Mouse (Mus musculus): ENCODE results near the gene Cxcl10. TPM values are rescaled to one million over a fixed set of nuclear protein-coding genes. Genes with fewer than 3 reads are reported as not detected.

Gene Cxcl10
- polyA plus RNA-seq, 1 experiment: 0.62 TPM

DNA sequence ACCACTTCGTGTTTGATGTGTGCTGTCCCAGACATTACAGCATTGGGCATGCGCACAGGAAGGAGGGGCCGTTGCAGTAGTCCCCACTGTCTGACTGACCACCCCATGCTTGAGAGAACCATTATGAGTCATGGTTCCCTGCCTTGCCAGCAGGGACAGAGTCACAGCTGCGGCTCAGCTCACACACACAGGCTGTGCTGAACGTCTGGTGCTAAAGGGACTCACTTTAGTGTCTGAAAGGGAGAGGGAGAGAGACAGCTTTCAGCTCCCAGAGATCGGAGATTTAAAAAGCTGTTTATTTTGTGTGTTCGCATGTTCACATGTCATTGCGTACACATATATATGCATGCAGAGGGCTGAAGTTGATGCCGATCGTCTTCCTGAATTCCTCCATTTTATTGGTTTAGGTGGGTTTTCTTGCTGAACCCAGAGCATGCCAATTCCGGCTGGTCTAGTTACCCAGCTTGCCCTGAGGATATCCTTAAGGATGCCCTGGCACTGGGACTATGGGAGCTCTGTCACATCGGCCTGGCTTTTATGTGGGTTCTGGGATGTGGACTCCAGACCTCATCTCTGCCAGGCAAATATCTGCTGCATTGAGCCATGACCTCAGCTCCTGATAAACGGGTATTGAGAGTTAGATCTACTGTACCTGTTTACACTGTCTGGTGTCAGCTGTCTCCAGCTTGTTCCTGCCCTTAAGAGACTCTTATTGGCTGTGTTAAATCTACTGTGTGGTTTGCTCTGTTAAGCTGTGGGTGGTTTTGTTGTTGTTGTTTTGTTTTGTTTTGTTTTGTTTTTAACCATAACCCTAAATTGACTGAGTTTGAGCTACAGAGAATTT, 20.7 kb upstream of the Cxcl10 start:
- TF ChIP-seq TCF3 (IDR thresholded peaks at IDR 0.05; ENCODE audit: insufficient read length, low read depth) (peak; percentile 12), SRF (IDR thresholded peaks at IDR 0.05; ENCODE audit: control insufficient read depth, insufficient read length, low read depth) (no peak), MYOD1 (IDR thresholded peaks at IDR 0.05; ENCODE audit: control insufficient read depth in 1 of 3, insufficient read length in 2 of 3, low read depth in 2 of 3) (peak; percentile 38 to 94 (median 88)), TCF12 (IDR thresholded peaks at IDR 0.05; ENCODE audit: insufficient read depth, poor library complexity, severe bottlenecking) (peak; percentile 26), MYOG (IDR thresholded peaks at IDR 0.05; ENCODE audit: control insufficient read depth in 1 of 3, insufficient read depth in 1 of 3, insufficient read length in 2 of 3, low read depth in 2 of 3) (peak; percentile 74 to 93 (median 84)), POLR2A (IDR thresholded peaks at IDR 0.05; ENCODE audit: insufficient read length, low read depth) (peak; percentile 50), REST (IDR thresholded peaks at IDR 0.05; ENCODE audit: insufficient read depth, insufficient read length) (peak; percentile 12), MAX (IDR thresholded peaks at IDR 0.05; ENCODE audit: low read depth) (no peak), CEBPB (IDR thresholded peaks at IDR 0.05; ENCODE audit: insufficient read depth, poor library complexity, severe bottlenecking) (no peak)
- no peaks in the 10 kb centered on the region for H3K27me3 ChIP-seq (ENCODE audit: control insufficient read depth, insufficient read depth, insufficient read length)
- H3K36me3 ChIP-seq (ENCODE audit: control insufficient read depth, insufficient read depth): no peaks in the 10 kb centered on the region
- H3K4me3 ChIP-seq: peak overlapping the region; percentile 6
- no peak overlapping the region for H3ac ChIP-seq (ENCODE audit: control insufficient read depth, insufficient read length)
- peak overlapping the region; percentile 98 for H3K4me2 ChIP-seq (ENCODE audit: low read depth)
- H3K79me2 ChIP-seq (ENCODE audit: control insufficient read depth, insufficient read depth): no peaks in the 10 kb centered on the region

DNA sequence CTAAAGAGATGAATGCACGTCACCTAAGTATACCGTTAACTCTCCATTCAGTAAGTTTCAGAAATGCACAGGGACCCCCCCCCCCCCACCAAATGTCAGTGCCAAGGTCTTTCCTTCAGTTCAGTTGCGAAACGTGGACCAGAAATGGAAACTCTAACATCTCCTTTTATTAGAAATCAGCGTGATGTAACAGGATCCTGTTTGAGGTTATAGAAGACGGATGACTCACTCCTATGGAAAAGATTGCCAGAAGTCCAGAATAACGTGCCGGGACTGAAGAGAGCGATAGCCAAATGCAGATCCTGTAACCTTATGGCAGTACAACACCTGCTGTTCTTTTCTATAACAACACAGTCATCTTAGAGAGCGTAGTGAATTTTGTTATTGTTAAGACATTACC, 19.7 kb upstream of the Cxcl10 start:
- peak overlapping the region; percentile 6 for H3K4me3 ChIP-seq
- H3K4me2 ChIP-seq (ENCODE audit: low read depth): peak overlapping the region; percentile 98
- no peaks in the 10 kb centered on the region for H3K36me3 ChIP-seq (ENCODE audit: control insufficient read depth, insufficient read depth)
- H3K79me2 ChIP-seq (ENCODE audit: control insufficient read depth, insufficient read depth): no peaks in the 10 kb centered on the region
- no peak overlapping the region for H3ac ChIP-seq (ENCODE audit: control insufficient read depth, insufficient read length)
- TF ChIP-seq CEBPB (IDR thresholded peaks at IDR 0.05; ENCODE audit: insufficient read depth, poor library complexity, severe bottlenecking): peak; percentile 93
- TF ChIP-seq MYOG (IDR thresholded peaks at IDR 0.05; ENCODE audit: control insufficient read depth in 1 of 3, insufficient read depth in 1 of 3, insufficient read length in 2 of 3, low read depth in 2 of 3): no peak
- TF ChIP-seq E2F4 (IDR thresholded peaks at IDR 0.05; ENCODE audit: insufficient read depth): no peak
- no peak for TF ChIP-seq TCF12 (IDR thresholded peaks at IDR 0.05; ENCODE audit: insufficient read depth, poor library complexity, severe bottlenecking)
- TF ChIP-seq USF1 (IDR thresholded peaks at IDR 0.05; ENCODE audit: low read depth): no peak
- TF ChIP-seq REST (IDR thresholded peaks at IDR 0.05; ENCODE audit: insufficient read depth, insufficient read length): no peak
- TF ChIP-seq POLR2AphosphoS2 (IDR thresholded peaks at IDR 0.05; ENCODE audit: insufficient read length, low read depth): no peak
- no peak for TF ChIP-seq SRF (IDR thresholded peaks at IDR 0.05; ENCODE audit: control insufficient read depth, insufficient read length, low read depth)
- TF ChIP-seq MYOD1 (IDR thresholded peaks at IDR 0.05; ENCODE audit: control insufficient read depth in 1 of 3, insufficient read length in 2 of 3, low read depth in 2 of 3): peak in 2 of 3 experiments; percentile 10 to 30
- H3K27me3 ChIP-seq (ENCODE audit: control insufficient read depth, insufficient read depth, insufficient read length): no peaks in the 10 kb centered on the region

DNA sequence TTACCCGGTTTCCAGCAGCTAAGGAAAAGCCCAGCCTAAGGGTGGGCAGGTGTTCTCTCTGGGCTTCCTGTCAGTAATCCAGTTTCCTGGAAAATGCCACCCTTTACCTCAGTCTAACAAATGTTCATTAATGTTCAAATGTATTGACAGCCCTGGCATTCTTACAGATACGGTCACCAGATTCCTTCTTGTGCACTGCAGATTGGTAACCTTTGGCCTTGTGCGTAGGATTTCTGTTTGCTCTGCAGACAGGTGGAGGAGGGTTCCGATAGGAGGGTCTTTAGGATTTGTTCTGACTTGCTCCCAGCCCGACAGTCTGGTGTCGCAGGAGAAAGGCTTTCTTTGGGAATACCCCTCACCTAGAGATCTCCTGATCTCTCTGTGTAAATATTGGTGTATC, 17.9 kb upstream of the Cxcl10 start:
- Histone ChIP-seq H3K4me3 (no peak overlapping the region), H3ac (ENCODE audit: control insufficient read depth, insufficient read length) (no peak overlapping the region), H3K79me2 (ENCODE audit: control insufficient read depth, insufficient read depth) (no peaks in the 10 kb centered on the region), H3K36me3 (ENCODE audit: control insufficient read depth, insufficient read depth) (no peaks in the 10 kb centered on the region), H3K27me3 (ENCODE audit: control insufficient read depth, insufficient read depth, insufficient read length) (no peaks in the 10 kb centered on the region), H3K4me2 (ENCODE audit: low read depth) (no peak overlapping the region)
- no peak for TF ChIP-seq MAX (IDR thresholded peaks at IDR 0.05; ENCODE audit: low read depth)
- TF ChIP-seq TCF12 (IDR thresholded peaks at IDR 0.05; ENCODE audit: insufficient read depth, poor library complexity, severe bottlenecking): no peak
- TF ChIP-seq TCF3 (IDR thresholded peaks at IDR 0.05; ENCODE audit: insufficient read length, low read depth): no peak
- no peak for TF ChIP-seq USF1 (IDR thresholded peaks at IDR 0.05; ENCODE audit: low read depth)
- TF ChIP-seq POLR2A (IDR thresholded peaks at IDR 0.05; ENCODE audit: insufficient read length, low read depth): no peak
- TF ChIP-seq CEBPB (IDR thresholded peaks at IDR 0.05; ENCODE audit: insufficient read depth, poor library complexity, severe bottlenecking): no peak
- no peak for TF ChIP-seq E2F4 (IDR thresholded peaks at IDR 0.05; ENCODE audit: insufficient read depth)
- no peak for TF ChIP-seq REST (IDR thresholded peaks at IDR 0.05; ENCODE audit: insufficient read depth, insufficient read length)
- TF ChIP-seq MYOD1 (IDR thresholded peaks at IDR 0.05; ENCODE audit: control insufficient read depth in 1 of 3, insufficient read length in 2 of 3, low read depth in 2 of 3): no peak
- no peak for TF ChIP-seq MYOG (IDR thresholded peaks at IDR 0.05; ENCODE audit: control insufficient read depth in 1 of 3, insufficient read depth in 1 of 3, insufficient read length in 2 of 3, low read depth in 2 of 3)
- TF ChIP-seq POLR2AphosphoS2 (IDR thresholded peaks at IDR 0.05; ENCODE audit: insufficient read length, low read depth): no peak
- TF ChIP-seq SRF (IDR thresholded peaks at IDR 0.05; ENCODE audit: control insufficient read depth, insufficient read length, low read depth): no peak

DNA sequence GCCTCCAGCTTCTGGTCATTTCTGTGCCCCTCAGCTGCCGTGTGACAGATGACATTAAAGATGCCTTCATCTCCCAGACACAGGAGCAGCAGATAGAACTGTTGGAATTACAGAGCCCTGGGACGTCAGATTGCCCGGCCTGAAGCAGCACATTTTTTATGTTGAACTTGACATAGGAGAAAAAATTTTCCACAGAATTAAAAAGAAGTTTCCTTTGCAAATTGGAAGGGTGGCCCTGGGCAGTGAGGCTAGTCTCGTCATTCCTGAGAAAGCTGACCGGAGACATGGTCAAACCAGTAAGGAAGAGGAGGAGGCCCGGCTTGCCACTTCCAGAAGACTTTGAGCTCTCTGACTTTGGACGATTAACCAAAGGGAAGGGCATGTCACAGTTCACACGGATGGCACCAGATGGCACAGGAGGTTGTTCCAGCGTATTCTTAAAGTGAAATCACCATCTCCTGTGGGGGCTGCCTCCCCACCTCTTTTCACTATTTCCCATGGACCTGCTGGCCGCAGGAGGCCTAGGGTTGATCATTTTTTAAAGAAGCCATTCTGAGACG, 16.5 kb upstream of the Cxcl10 start:
- Histone ChIP-seq H3ac (ENCODE audit: control insufficient read depth, insufficient read length) (no peak overlapping the region), H3K36me3 (ENCODE audit: control insufficient read depth, insufficient read depth) (no peaks in the 10 kb centered on the region), H3K79me2 (ENCODE audit: control insufficient read depth, insufficient read depth) (no peaks in the 10 kb centered on the region), H3K4me3 (no peak overlapping the region), H3K4me2 (ENCODE audit: low read depth) (no peak overlapping the region), H3K27me3 (ENCODE audit: control insufficient read depth, insufficient read depth, insufficient read length) (no peaks in the 10 kb centered on the region)
- TF ChIP-seq POLR2A (IDR thresholded peaks at IDR 0.05; ENCODE audit: insufficient read length, low read depth): no peak
- no peak for TF ChIP-seq USF1 (IDR thresholded peaks at IDR 0.05; ENCODE audit: low read depth)

Measured in myocyte (in vitro differentiated cells).